Mouse (Mus musculus) skeletal muscle tissue, postnatal 0 days (tissue): Measurements from ENCODE around the gene Tk1. TPM values are rescaled to one million over a fixed set of nuclear protein-coding genes. Genes with fewer than 3 reads are reported as not detected.

Source experiments
- polyA plus RNA-seq: library from polyadenylated mRNA; unstranded; fragments of >200 nt; fragmentation: Nextera tagmentation; extraction: Ambion mirVana; gene quantifications from 2 replicates; pipeline ENCODE4 v1.2.1, GENCODE M21; 2015

Gene Tk1
- polyA plus RNA-seq: 32.0 and 40.5 TPM in 2 replicates

DNA sequence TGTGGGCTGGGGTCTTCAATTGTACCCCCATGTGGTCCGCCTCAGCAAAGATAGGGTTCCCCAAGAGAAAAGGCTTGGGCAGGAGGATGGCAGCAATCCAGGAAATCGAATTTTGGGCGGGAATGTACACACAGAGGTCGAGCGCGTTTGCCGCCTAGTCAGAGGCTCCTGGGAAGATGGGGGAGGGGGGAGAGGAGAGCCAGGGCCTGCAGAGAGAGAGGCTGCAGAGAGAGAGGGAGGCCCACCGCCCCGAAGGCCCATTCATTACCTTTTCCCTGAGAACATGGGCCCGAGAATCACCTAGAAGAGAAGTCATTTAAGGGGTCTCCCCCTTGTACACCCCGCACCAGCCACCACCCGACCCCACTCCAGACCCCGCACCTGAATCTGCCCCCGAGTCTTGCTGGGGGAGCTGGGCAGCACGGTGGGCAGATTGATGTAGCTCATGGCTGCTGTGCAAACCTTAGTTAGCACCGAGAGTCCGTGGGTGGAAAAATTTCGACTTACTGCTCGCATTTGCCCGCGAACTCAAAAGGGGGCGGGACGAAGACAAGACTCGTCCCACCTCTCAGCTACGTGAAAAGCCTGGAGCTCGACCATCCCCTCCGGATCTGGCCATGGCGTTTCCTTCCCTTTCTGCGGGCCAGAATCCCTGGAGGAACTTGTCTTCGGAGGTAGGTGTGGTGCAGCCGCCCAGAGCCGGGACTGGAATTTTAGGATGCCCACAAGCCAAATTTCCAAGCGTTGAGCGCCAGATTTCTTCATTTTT, at the start of gene Tk1, which contains the start of gene Afmid:
TSS of gene Tk1 (minus strand) at position 760 of the 769 bp plus-strand sequence.
TSS of gene Afmid (plus strand) at position 592 of the 769 bp plus-strand sequence.

DNA sequence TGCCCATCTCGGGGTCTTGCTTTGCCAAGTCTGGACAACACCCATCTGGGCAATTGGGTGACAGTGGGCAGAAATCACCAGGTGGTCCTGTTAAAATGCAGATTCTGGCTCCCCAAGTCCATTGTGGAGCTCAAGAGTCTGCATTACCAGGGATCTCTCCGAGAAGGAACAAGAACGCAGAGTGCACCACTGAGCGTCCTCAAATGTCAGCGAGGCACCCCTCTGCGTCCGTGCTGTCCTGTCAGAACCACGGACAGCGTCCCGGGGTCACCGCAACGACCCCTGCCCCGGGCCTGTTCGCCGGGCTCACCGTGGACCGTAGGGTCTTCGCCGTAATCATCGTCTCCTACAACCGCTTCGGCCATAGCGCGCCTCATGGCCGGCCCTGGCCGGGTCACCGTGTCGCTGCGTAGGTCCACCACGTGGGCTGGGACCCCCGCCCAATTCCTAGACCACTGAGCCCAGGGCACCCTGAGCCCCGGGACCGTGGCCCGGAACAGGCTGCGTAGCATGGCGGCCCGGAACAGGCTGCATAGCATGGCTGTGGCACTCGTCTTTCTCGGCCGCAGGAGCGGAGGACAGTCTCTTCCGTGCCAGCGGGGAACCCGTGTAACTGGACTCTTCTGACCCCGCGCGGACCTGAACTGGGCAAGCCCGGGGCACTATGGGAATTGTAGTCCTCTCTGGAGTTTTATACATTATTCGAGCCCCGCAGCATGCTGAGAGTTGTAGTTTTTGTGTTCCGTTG, 47.1 kb upstream of the Tk1 start, which contains the start of gene Tha1:
TSS of gene Tha1 (minus strand) at position 621 of the 748 bp plus-strand sequence.

DNA sequence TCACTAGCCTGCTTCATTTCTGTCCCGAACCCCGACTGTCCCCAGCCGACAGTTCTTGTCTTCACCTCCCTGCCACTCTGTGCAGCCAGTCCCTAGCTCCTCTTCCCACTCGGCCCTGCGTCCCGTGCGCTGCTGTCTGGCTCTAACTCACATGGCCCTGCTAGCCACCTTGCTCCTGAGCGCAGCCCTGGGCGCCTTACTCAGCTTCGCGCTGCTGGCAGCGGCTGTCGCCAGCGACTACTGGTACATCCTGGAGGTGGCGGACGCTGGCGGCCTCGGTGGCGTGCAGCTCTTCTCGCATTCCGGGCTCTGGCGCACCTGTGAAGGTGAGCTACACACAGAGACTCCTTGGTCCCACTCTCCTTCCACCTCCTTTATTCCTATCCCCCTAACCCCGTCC, 34.7 kb upstream of the Tk1 start, which contains the start of gene Tmem235:
TSS of gene Tmem235 (plus strand) at position 152 of the 400 bp plus-strand sequence.

DNA sequence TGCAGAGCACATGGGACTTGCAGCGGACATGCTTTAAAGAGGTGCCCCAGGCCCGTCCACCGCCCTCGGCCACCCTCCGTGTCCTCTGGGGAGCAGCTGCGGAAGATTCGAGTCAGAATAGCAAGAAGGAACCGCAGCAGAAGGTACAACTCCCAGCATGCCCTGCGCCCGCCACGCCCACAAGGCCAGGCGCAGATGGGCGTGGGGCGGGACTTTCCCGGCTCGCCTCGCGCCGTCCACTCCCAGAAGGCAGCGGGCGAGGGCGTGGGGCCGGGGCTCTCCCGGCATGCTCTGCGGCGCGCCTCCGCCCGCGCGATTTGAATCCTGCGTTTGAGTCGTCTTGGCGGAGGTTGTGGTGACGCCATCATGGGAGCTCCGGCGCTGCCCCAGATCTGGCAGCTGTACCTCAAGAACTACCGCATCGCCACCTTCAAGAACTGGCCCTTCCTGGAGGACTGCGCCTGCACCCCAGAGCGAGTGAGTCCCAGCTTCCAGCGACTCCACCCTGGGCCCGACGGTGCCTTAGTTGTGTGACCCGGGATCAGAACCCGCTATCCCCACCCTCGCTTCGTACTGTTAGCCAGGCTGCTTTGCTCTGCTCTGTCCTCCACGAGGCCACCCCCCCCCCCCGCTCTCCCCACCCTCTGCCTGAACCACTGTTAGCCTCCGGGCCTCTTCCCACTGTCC, 23.2 kb upstream of the Tk1 start, which contains the start of gene Birc5:
TSS of gene Birc5 (plus strand) at position 267 of the 687 bp plus-strand sequence.

DNA sequence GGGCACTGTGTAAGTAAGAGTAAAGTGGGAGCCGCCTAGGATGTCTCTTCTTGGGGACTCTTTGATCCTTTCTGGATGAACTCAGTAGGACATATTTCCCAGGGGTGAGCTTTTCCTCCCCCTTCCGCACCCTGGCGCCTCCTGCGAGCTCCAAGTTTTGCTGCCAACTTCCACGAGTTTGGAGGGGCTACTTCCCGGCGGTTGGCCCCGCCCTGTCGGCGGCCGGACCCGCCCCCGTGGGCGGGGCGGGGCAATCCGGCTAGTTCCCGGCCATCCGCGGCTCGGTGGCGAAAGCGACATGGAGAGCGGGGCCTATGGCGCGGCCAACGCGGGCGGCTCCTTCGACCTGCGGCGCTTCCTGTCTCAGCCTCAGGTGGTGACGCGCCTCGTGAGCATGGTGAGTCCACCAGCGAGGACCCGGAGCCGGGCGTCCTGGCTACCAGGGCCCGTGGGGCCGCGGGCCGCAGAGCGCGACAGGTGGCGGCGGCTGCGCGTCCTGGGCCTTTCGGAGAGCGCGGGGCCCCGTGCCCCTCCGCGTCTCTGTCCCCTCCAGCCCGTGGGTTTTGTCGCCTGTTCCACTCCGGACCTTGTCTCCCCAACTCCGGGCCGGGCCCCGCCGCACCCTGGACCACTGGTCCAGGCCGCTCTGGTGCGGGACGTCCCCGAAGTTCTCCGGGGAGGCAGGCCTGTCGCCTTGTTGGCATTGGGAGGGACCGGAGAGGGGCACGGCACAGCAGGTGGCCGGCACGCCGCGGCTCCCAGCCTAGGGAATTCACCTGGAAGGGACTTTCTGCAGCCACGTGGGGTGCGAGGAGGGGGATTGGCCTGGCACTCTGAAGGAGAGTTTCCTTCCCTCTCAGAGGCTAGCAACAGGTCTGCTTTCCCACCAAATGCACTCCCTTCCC, 16.2 kb downstream of the Tk1 start, which contains the start of the genes Gm20708 and Syngr2:
TSS of gene Gm20708 (plus strand) at position 262 of the 905 bp plus-strand sequence.
TSS of gene Syngr2 (plus strand) at position 262 of the 905 bp plus-strand sequence.

DNA sequence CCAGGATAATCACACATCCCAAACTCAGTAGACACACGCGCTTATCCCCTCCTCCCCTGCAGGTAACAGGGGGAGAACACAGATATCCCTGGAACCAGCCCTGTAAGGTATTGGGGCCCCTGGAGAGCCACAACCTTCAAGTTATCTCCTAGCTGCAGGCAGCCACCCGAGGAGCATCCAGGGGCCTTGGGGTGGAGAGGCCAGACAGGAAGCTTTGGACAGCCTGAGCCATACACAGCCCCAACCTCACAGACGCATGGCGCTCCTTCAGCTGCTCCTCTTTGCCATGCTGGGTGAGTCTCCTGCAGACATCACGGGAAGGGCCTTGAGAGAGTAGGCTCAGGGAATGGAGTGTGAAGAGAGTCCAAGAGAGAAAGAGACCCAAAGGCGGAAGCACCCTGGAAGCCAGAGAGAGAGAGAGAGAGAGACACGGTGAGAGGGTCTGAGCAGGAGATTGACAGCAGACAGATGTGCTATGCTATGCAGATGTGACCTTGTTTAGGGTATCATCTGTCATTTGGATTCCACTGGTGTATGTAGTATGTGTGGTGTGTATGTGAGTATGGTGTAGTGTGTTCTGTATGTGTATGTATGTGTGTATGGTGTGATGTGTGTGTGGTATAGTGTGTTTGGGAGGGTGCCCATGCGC, 28.3 kb downstream of the Tk1 start, which contains the start of gene 6030468B19Rik:
TSS of gene 6030468B19Rik (plus strand) at position 150 of the 649 bp plus-strand sequence.

DNA sequence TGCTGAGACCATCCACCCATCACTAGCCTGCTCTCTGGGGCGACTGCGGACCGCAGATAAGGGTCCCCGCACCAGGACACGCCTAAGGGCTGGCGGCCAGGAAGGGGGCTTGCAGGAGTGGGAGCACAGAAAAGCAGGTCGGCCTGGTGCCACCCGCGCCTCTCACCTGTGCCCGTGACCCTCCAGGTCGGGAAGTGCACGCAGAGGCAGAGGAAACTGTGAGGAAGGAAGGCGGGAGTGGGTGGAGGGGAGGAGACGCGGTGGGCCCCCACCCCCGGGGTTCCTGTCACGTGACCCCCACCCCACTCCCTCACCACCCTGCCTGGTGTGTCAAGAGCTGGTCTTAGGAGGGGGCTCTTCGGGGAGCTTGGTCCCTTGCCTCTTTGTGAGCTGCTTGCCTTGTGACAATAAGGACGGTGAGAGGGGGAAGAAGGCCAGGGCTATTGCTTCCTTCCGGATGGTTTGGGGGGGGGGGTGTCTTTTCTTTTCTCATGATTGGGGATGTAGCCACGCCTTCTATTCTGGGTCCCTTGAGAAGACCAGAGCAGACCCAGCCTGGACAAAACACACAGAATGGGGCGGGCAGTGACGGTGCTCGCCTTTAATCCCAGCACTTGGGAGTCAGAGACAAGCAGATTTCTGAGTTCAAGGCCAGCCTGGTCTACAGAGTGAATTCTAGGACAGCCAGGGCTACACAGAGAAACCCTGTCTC, 43.7 kb downstream of the Tk1 start, which contains the start of the genes Tmc8 and Tmc6:
TSS of gene Tmc8 (plus strand) at position 84 of the 712 bp plus-strand sequence.
TSS of gene Tmc6 (minus strand) at position 206 of the 712 bp plus-strand sequence.

Other genes with a start within 250 kb of the Tk1 start
- gene Tnrc6c, start 171.8 kb downstream of the Tk1 start, polyA plus RNA-seq: 7.4 and 8.2 TPM in 2 replicates
- 0.63 and 0.85 TPM in 2 replicates for gene Tmc8, start 44.0 kb downstream of the Tk1 start, polyA plus RNA-seq
- 10.6 and 11.1 TPM in 2 replicates for gene Tmc6, start 43.9 kb downstream of the Tk1 start, polyA plus RNA-seq
- 0.12 TPM in 1 of 2 replicates, not detected in the other for gene 6030468B19Rik, start 28.4 kb downstream of the Tk1 start, polyA plus RNA-seq
- gene Gm20708, start 16.4 kb downstream of the Tk1 start, polyA plus RNA-seq: 0.38 and 1.5 TPM in 2 replicates
- gene Syngr2, start 16.4 kb downstream of the Tk1 start, polyA plus RNA-seq: 117 and 118 TPM in 2 replicates
- gene Afmid, start 168 bp downstream of the Tk1 start, polyA plus RNA-seq: 9.3 and 9.4 TPM in 2 replicates
- gene Birc5, start 23.2 kb upstream of the Tk1 start, polyA plus RNA-seq: 59.5 and 67.7 TPM in 2 replicates
- gene Tmem235, start 34.7 kb upstream of the Tk1 start, polyA plus RNA-seq: not detected in 2 replicates
- 4.6 and 7.0 TPM in 2 replicates for gene Tha1, start 47.4 kb upstream of the Tk1 start, polyA plus RNA-seq
- 8.6 and 13.0 TPM in 2 replicates for gene Socs3, start 144.0 kb upstream of the Tk1 start, polyA plus RNA-seq
- gene Pgs1, start 160.2 kb upstream of the Tk1 start, polyA plus RNA-seq: 14.5 and 17.5 TPM in 2 replicates